In genomic region chr3:138068103-138068502, GRCm38 (mm10) we compare ENCODE assay signal across 32 mouse cellular contexts. TPM values are rescaled to one million over a fixed set of nuclear protein-coding genes. Genes with fewer than 3 reads are reported as not detected.
DNase-seq lines count a peak whose midpoint lies in the region; ATAC-seq and TF ChIP-seq lines count a peak whose summit lies in the region.
"Had no signal": no experiment of that assay in that cellular context is flagged by ENCODE, and none has a peak within 500 bp of the region (broad histone marks: within the 10 kb centered on the region; RNA-seq: fewer than 3 reads in every experiment).

No protein-coding gene starts in this region.

- WGBS in heart, embryonic 10.5 days: 89% methylated on average over 12 of the region's 12 CpGs
- WGBS in heart, embryonic 13.5 days: 86% methylated on average over 12 of the region's 12 CpGs
- 91% methylated on average over 12 of the region's 12 CpGs for WGBS in limb, embryonic 15.5 days
- WGBS in kidney, embryonic 14.5 days: 92% methylated on average over 12 of the region's 12 CpGs
- 92% methylated on average over 12 of the region's 12 CpGs for WGBS in forebrain, embryonic 16.5 days

- peaks cover 89% of the 10 kb centered on the region for H3K4me1 ChIP-seq in heart, embryonic 10.5 days
- H3K4me1 ChIP-seq in heart, embryonic 13.5 days: peaks cover 78% of the 10 kb centered on the region
- peaks cover 25% of the 10 kb centered on the region for H3K4me1 ChIP-seq in limb, embryonic 15.5 days
- H3K4me1 ChIP-seq in kidney, embryonic 14.5 days (ENCODE audit: control insufficient read depth, insufficient read depth, low read length): peaks cover 35% of the 10 kb centered on the region
- H3K4me1 ChIP-seq in forebrain, embryonic 16.5 days (replicated peaks; ENCODE audit: control insufficient read depth, insufficient read depth, low read length): peaks cover 25% of the 10 kb centered on the region
- H3K4me1 ChIP-seq: liver, embryonic 12.5 days had no signal

- ATAC-seq in heart, embryonic 13.5 days (ENCODE audit: extremely low read depth, insufficient number of reproducible peaks, low FRiP score, low TSS enrichment): no peak
- no peak for ATAC-seq in limb, embryonic 15.5 days (ENCODE audit: insufficient number of reproducible peaks, low FRiP score, low TSS enrichment, low read depth)
- no peak for ATAC-seq in kidney, embryonic 14.5 days (ENCODE audit: low FRiP score, low TSS enrichment)
- ATAC-seq in forebrain, embryonic 16.5 days: no peak
- ATAC-seq: forebrain, postnatal 0 days; inflammation-experienced regulatory T-cells, adult 6 months; liver, embryonic 12.5 days; liver, postnatal 0 days; Patski had no signal

- peak overlapping the region; percentile 97 for H3K27ac ChIP-seq in gastrocnemius, adult 2 months
- 0 out of 2 replicates have a peak overlapping the region, but pooled peaks have one; percentile 84 for H3K27ac ChIP-seq in heart, embryonic 10.5 days
- peak overlapping the region; percentile 85; the same call in 1 of the 2 replicates for H3K27ac ChIP-seq in heart, embryonic 13.5 days (replicated peaks)
- no peak overlapping the region for H3K27ac ChIP-seq in limb, embryonic 15.5 days
- no peak overlapping the region for H3K27ac ChIP-seq in kidney, embryonic 14.5 days (ENCODE audit: low read depth, low read length)
- no peak overlapping the region for H3K27ac ChIP-seq in forebrain, embryonic 16.5 days (ENCODE audit: low read length)
- H3K27ac ChIP-seq: embryonic facial prominence, embryonic 13.5 days; forebrain, embryonic 10.5 days; hindbrain, embryonic 14.5 days; kidney, embryonic 15.5 days; limb, embryonic 12.5 days; liver, embryonic 12.5 days; midbrain, embryonic 12.5 days had no signal

- no peaks in the 10 kb centered on the region for H3K27me3 ChIP-seq in heart, embryonic 10.5 days (ENCODE audit: insufficient read depth, poor library complexity, severe bottlenecking)
- no peaks in the 10 kb centered on the region for H3K27me3 ChIP-seq in heart, embryonic 13.5 days (replicated peaks)
- no peaks in the 10 kb centered on the region for H3K27me3 ChIP-seq in limb, embryonic 15.5 days
- no peaks in the 10 kb centered on the region for H3K27me3 ChIP-seq in kidney, embryonic 14.5 days (ENCODE audit: control insufficient read depth, insufficient read depth, low read length)
- no peaks in the 10 kb centered on the region for H3K27me3 ChIP-seq in forebrain, embryonic 16.5 days (replicated peaks; ENCODE audit: control insufficient read depth, insufficient read depth, low read length)
- H3K27me3 ChIP-seq: embryonic facial prominence, embryonic 13.5 days; limb, embryonic 12.5 days; Patski had no signal

- H3K4me2 ChIP-seq in heart, embryonic 13.5 days: peak overlapping the region; percentile 77
- 0 out of 2 replicates have a peak overlapping the region, but pooled peaks have one; percentile 1 for H3K4me2 ChIP-seq in limb, embryonic 15.5 days
- no peak overlapping the region for H3K4me2 ChIP-seq in kidney, embryonic 14.5 days (replicated peaks; ENCODE audit: low read depth, low read length)
- H3K4me2 ChIP-seq in forebrain, embryonic 16.5 days (ENCODE audit: low read length): no peak overlapping the region
- H3K4me2 ChIP-seq: embryonic facial prominence, embryonic 13.5 days; hindbrain, embryonic 14.5 days; kidney, embryonic 15.5 days; limb, embryonic 12.5 days; liver, embryonic 12.5 days; midbrain, embryonic 12.5 days had no signal

- no peak for TF ChIP-seq CTCF in gastrocnemius, adult 2 months (IDR thresholded peaks at IDR 0.05)

- intact Hi-C loops in gastrocnemius, adult 2 months (cut with DNase I): no loop called here
- intact Hi-C loops in gastrocnemius, postnatal 36 days (cut with DNase I): loop anchor here (5.0 kb wide), 2 partner anchors 76 to 201 kb away; partner anchors contain the start of gene Dnajb14
- intact Hi-C loops in heart, postnatal 25 days (cut with DNase I): loop anchor here (5.0 kb wide), 2 partner anchors 74 to 76 kb away; partner anchors contain the start of genes Mttp and Trmt10a

- H3K9me3 ChIP-seq in heart, embryonic 10.5 days: no peaks in the 10 kb centered on the region
- H3K9me3 ChIP-seq in heart, embryonic 13.5 days: no peaks in the 10 kb centered on the region
- no peaks in the 10 kb centered on the region for H3K9me3 ChIP-seq in limb, embryonic 15.5 days
- no peaks in the 10 kb centered on the region for H3K9me3 ChIP-seq in kidney, embryonic 14.5 days (ENCODE audit: control insufficient read depth, low read length)
- H3K9me3 ChIP-seq in forebrain, embryonic 16.5 days (ENCODE audit: control insufficient read depth, low read length): no peaks in the 10 kb centered on the region
- H3K9me3 ChIP-seq: embryonic facial prominence, embryonic 13.5 days; G1E; kidney, embryonic 15.5 days; limb, embryonic 12.5 days; liver, embryonic 12.5 days; midbrain, embryonic 12.5 days had no signal

- peak overlapping the region; percentile 75 for H3K4me3 ChIP-seq in gastrocnemius, adult 2 months
- H3K4me3 ChIP-seq in heart, embryonic 10.5 days: peak overlapping the region; percentile 51
- H3K4me3 ChIP-seq in heart, embryonic 13.5 days: peak overlapping the region; percentile 52
- H3K4me3 ChIP-seq in limb, embryonic 15.5 days: no peak overlapping the region
- H3K4me3 ChIP-seq in kidney, embryonic 14.5 days (ENCODE audit: low read length): no peak overlapping the region
- H3K4me3 ChIP-seq in forebrain, embryonic 16.5 days (replicated peaks; ENCODE audit: low read length): no peak overlapping the region
- H3K4me3 ChIP-seq: embryonic facial prominence, embryonic 13.5 days; forebrain, embryonic 10.5 days; kidney, embryonic 15.5 days; limb, embryonic 12.5 days; liver, embryonic 12.5 days; midbrain, embryonic 12.5 days had no signal

- no peaks in the 10 kb centered on the region; the same call in none of the 2 replicates for H3K36me3 ChIP-seq in heart, embryonic 10.5 days
- H3K36me3 ChIP-seq in heart, embryonic 13.5 days: 0 out of 2 replicates have a peak, but pooled peaks cover 6% of the 10 kb centered on the region
- no peaks in the 10 kb centered on the region for H3K36me3 ChIP-seq in limb, embryonic 15.5 days
- H3K36me3 ChIP-seq in kidney, embryonic 14.5 days (ENCODE audit: control insufficient read depth, insufficient read depth, low read length): no peaks in the 10 kb centered on the region
- no peaks in the 10 kb centered on the region for H3K36me3 ChIP-seq in forebrain, embryonic 16.5 days (ENCODE audit: control insufficient read depth, insufficient read depth)
- H3K36me3 ChIP-seq: embryonic facial prominence, embryonic 13.5 days; forebrain, embryonic 10.5 days; G1E; kidney, embryonic 15.5 days; limb, embryonic 12.5 days; liver, embryonic 12.5 days; midbrain, embryonic 12.5 days had no signal

- H3K9ac ChIP-seq in heart, embryonic 13.5 days: peak overlapping the region; percentile 85
- no peak overlapping the region for H3K9ac ChIP-seq in limb, embryonic 15.5 days
- no peak overlapping the region for H3K9ac ChIP-seq in kidney, embryonic 14.5 days (ENCODE audit: low read depth, low read length)
- no peak overlapping the region for H3K9ac ChIP-seq in forebrain, embryonic 16.5 days (replicated peaks; ENCODE audit: low read depth, low read length)
- H3K9ac ChIP-seq: embryonic facial prominence, embryonic 13.5 days; forebrain, postnatal 0 days; hindbrain, embryonic 14.5 days; kidney, embryonic 15.5 days; limb, embryonic 12.5 days; liver, embryonic 12.5 days; liver, postnatal 0 days; midbrain, embryonic 12.5 days had no signal

- peak; percentile 65 for DNase-seq in gastrocnemius, adult 2 months
- DNase-seq in gastrocnemius, postnatal 36 days: no peak
- DNase-seq in heart, embryonic 10.5 days (ENCODE audit: low spot score): no peak
- DNase-seq in heart, postnatal 25 days (ENCODE audit: low spot score): no peak
- DNase-seq: adrenal gland, postnatal 14 days; cerebellum, adult 18-20 months; forebrain, postnatal 0 days; kidney, adult 11 months; kidney, postnatal 25 days; liver, postnatal 0 days; lung, postnatal 36 days; thymus, adult 2 months; thymus, postnatal 36 days had no signal

RNA-seq across cellular contexts. Expression of gene Gm5105, which starts 0.9 kb away (rescaled TPM):
- 1 to 10 TPM; 1.3 to 1.8 TPM for total RNA-seq in gastrocnemius, adult 2 months (2021)
- total RNA-seq in gastrocnemius, postnatal 36 days (2021): 1 to 10 TPM; 1.3 to 1.9 TPM
- 0.20 TPM in 1 of 2 replicates, not detected in the other for polyA plus RNA-seq in heart, embryonic 10.5 days (2016; fragmentation: Nextera tagmentation; extraction: Ambion mirVana)
- 1 to 10 TPM; 1.3 to 1.8 TPM for total RNA-seq in heart, postnatal 25 days (2021)
- 0.36 and 0.56 TPM in 2 replicates for polyA plus RNA-seq in heart, embryonic 13.5 days (2015; fragmentation: Nextera tagmentation; extraction: Ambion mirVana)
- polyA plus RNA-seq in limb, embryonic 15.5 days (2015; fragmentation: Nextera tagmentation; extraction: Ambion mirVana): 0.26 and 0.32 TPM in 2 replicates
- 0.22 and 0.24 TPM in 2 replicates for polyA plus RNA-seq in kidney, embryonic 14.5 days (2014; fragmentation: Nextera tagmentation; extraction: Ambion mirVana)
- 0.14 TPM in 1 of 2 replicates, not detected in the other for polyA plus RNA-seq in forebrain, embryonic 16.5 days (2015; fragmentation: Nextera tagmentation; extraction: Ambion mirVana)
- total RNA-seq: adrenal gland, postnatal 14 days; common myeloid progenitor, adult 5-6 weeks; hematopoietic stem cell, adult 5-6 weeks; layer of hippocampus, adult 18-20 months; left cerebral cortex, postnatal 14 days; megakaryocyte, adult 5-6 weeks had no signal
- polyA plus RNA-seq: embryonic facial prominence, embryonic 13.5 days; forebrain, embryonic 10.5 days; G1E; inflammation-experienced regulatory T-cells, adult 6 months; kidney, embryonic 15.5 days; liver, embryonic 12.5 days; liver, postnatal 0 days; midbrain, embryonic 12.5 days; thymus, adult 2 months had no signal

RNA-seq across cellular contexts. Expression of gene 1110002E22Rik, which starts 3.3 kb away (rescaled TPM):
- 100 to 1,000 TPM; 120 to 128 TPM for total RNA-seq in gastrocnemius, adult 2 months (2021)
- 100 to 1,000 TPM; 112 to 114 TPM for total RNA-seq in gastrocnemius, postnatal 36 days (2021)
- 3.2 and 6.8 TPM in 2 replicates for polyA plus RNA-seq in heart, embryonic 10.5 days (2016; fragmentation: Nextera tagmentation; extraction: Ambion mirVana)
- total RNA-seq in heart, postnatal 25 days (2021): 10 to 100 TPM; 62.6 to 64.4 TPM
- polyA plus RNA-seq in heart, embryonic 13.5 days (2015; fragmentation: Nextera tagmentation; extraction: Ambion mirVana): 9.4 and 11.1 TPM in 2 replicates
- polyA plus RNA-seq in limb, embryonic 15.5 days (2015; fragmentation: Nextera tagmentation; extraction: Ambion mirVana): 2.8 and 6.4 TPM in 2 replicates
- 0.38 and 0.39 TPM in 2 replicates for polyA plus RNA-seq in kidney, embryonic 14.5 days (2014; fragmentation: Nextera tagmentation; extraction: Ambion mirVana)
- polyA plus RNA-seq in forebrain, embryonic 16.5 days (2015; fragmentation: Nextera tagmentation; extraction: Ambion mirVana): 0.24 and 0.32 TPM in 2 replicates
- total RNA-seq: common myeloid progenitor, adult 5-6 weeks; megakaryocyte, adult 5-6 weeks had no signal
- polyA plus RNA-seq: inflammation-experienced regulatory T-cells, adult 6 months had no signal

Comparison
In these comparisons a context has a peak if more than half of its experiments do, and no peak if none do; other contexts are left out.
1. H3K27ac ChIP-seq: peak in gastrocnemius, adult 2 months (single experiment), heart, embryonic 10.5 days (single experiment) and heart, embryonic 13.5 days (single experiment); none in limb, embryonic 15.5 days (single experiment), kidney, embryonic 14.5 days (single experiment) and forebrain, embryonic 16.5 days (single experiment).
2. H3K4me3 ChIP-seq: peak in gastrocnemius, adult 2 months (single experiment), heart, embryonic 10.5 days (single experiment) and heart, embryonic 13.5 days (single experiment); none in limb, embryonic 15.5 days (single experiment), kidney, embryonic 14.5 days (single experiment) and forebrain, embryonic 16.5 days (single experiment).
3. H3K4me2 ChIP-seq: peak in heart, embryonic 13.5 days (single experiment) and limb, embryonic 15.5 days (single experiment); none in kidney, embryonic 14.5 days (single experiment) and forebrain, embryonic 16.5 days (single experiment).